Mouse (Mus musculus) urinary bladder, postnatal 25 days (tissue): ENCODE data around the gene Map7.

Experiments
- DNase-seq: peaks from one replicate; pipeline ENCODE4 v3.0.0; 2022; ENCODE audit warnings: low spot score

The Map7 gene

GRCm38 (mm10) chr10:20148130-20148772 lies at the start of gene Map7:
Gene Map7, plus strand, starts transcription at chr10:20148471.
- DNase-seq = no peak

GRCm38 (mm10) chr10:20101456-20101855 lies 46.8 kb upstream of the Map7 start:
- DNase-seq = no peak

GRCm38 (mm10) chr10:20104271-20104931 lies 43.9 kb upstream of the Map7 start:
- DNase-seq = peak; percentile 57

GRCm38 (mm10) chr10:20105575-20105974 lies 42.7 kb upstream of the Map7 start:
- DNase-seq = no peak

GRCm38 (mm10) chr10:20107031-20107430 lies 41.2 kb upstream of the Map7 start:
- DNase-seq = no peak

GRCm38 (mm10) chr10:20111508-20111907 lies 36.8 kb upstream of the Map7 start:
- DNase-seq = no peak

GRCm38 (mm10) chr10:20112026-20112973 lies 36.0 kb upstream of the Map7 start:
- DNase-seq = no peak

- DNase-seq = no peak
Observed at GRCm38 (mm10) chr10:20119504-20120425, 28.5 kb upstream of the Map7 start.

GRCm38 (mm10) chr10:20121981-20122380 lies 26.3 kb upstream of the Map7 start:
- no peak for DNase-seq

GRCm38 (mm10) chr10:20123401-20123800 lies 24.9 kb upstream of the Map7 start:
- DNase-seq = no peak

GRCm38 (mm10) chr10:20124576-20124975 lies 23.7 kb upstream of the Map7 start:
- no peak for DNase-seq

GRCm38 (mm10) chr10:20125226-20125625 lies 23.0 kb upstream of the Map7 start:
- peak; percentile 49 for DNase-seq

GRCm38 (mm10) chr10:20132933-20133652 lies 15.2 kb upstream of the Map7 start:
- no peak for DNase-seq

GRCm38 (mm10) chr10:20135350-20136058 lies 12.8 kb upstream of the Map7 start:
- no peak for DNase-seq

GRCm38 (mm10) chr10:20136505-20136904 lies 11.8 kb upstream of the Map7 start:
- DNase-seq = no peak

GRCm38 (mm10) chr10:20141376-20141775 lies 6.9 kb upstream of the Map7 start:
- DNase-seq = no peak

- peak; percentile 69 for DNase-seq
Observed at GRCm38 (mm10) chr10:20148773-20149120, 476 bp downstream of the Map7 start.

GRCm38 (mm10) chr10:20149121-20149834 lies 1.0 kb downstream of the Map7 start:
- peak; percentile 31 for DNase-seq

GRCm38 (mm10) chr10:20149835-20150355 lies 1.6 kb downstream of the Map7 start:
- no peak for DNase-seq
